Mouse (Mus musculus) testis, adult 2 months (tissue): Measurements from ENCODE around the gene Lcn6.

ENCODE experiments used
- CTCF ChIP-seq: fragments of 200-500 bp; IDR thresholded peaks from 2 replicates; pipeline ENCODE4 v1.5.1; 2012; ENCODE audit warnings: low read depth, mild to moderate bottlenecking, inconsistent platforms, low read length, moderate library complexity; ENCODE audit not compliant: control insufficient read depth, insufficient read depth, insufficient replicate concordance
- POLR2A ChIP-seq: fragments of 200-500 bp; IDR thresholded peaks from 2 replicates; pipeline ENCODE4 v1.6.1; 2012; ENCODE audit warnings: low read depth, mild to moderate bottlenecking, inconsistent platforms, low read length, moderate library complexity; ENCODE audit not compliant: control insufficient read depth

- TF ChIP-seq POLR2A (no peak), CTCF (no peak)
Observed at GRCm38 (mm10) chr2:25676486-25676885, at the start of gene Lcn6.
